Mouse (Mus musculus) megakaryocyte, embryonic 14.5 days (primary cell): Measurements from ENCODE around the gene Ly75.

Experiments
- FLI1 ChIP-seq: IDR thresholded peaks from 2 replicates; pipeline ENCODE4 v1.6.1; 2012; ENCODE audit warnings: low read length, inconsistent platforms, mixed read lengths
- GATA1 ChIP-seq: IDR thresholded peaks from 3 replicates; pipeline ENCODE4 v1.6.1; 2012; ENCODE audit warnings: mixed read lengths, low read length, inconsistent platforms, borderline replicate concordance

DNA sequence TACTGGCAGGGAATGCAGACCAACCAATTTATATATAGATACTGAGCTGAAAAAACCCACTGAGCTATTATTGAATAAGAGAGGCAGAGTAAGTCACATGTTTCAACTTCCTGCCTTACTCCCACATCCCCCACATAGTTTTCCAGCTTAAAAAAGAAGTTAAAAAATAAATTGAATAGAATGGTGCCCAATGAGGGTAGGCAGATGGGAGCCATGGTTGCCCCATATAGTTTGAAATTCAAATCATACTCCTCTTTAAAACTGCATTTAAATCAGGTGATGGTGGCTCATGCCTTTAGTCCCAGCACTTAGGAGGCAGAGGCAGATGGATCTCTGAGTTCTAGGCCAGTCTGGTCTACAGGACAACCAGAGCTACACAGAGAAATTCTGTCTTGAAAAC lies 129.6 kb downstream of the Ly75 start:
- TF ChIP-seq GATA1 (no peak), FLI1 (no peak)
